Mouse (Mus musculus): Measurements from ENCODE around the gene Gnb4.
A peak's percentile ranks its signal among the peaks of the same experiment; 100 is the strongest.

Gnb4 gene

GRCm38 (mm10) chr3:32614786-32615185 lies 1.6 kb downstream of the Gnb4 start:
- DNase-seq (ENCODE audit: low spot score), result no peak

- no peak for DNase-seq (ENCODE audit: low spot score)
Measured at GRCm38 (mm10) chr3:32611606-32612170, 4.7 kb downstream of the Gnb4 start.

DNA sequence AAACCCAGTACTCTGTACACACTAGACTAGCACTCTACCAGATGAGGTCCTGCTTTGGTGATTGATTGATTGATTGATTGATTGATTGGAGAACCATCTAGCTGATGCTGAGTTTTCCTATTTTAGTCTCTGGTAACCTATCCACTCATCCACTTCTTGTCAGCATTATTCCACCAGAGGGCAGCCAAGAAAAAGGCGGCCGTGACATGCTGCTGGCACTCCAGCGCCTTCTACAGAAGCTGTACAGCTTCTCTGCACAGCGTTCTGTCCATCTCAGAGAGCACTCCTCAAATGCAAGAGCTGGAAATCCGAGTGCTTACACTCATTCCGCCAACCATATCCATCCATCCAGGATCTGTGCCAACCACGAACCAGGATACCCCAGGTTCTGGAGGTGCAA lies 5.8 kb downstream of the Gnb4 start:
- DNase-seq (ENCODE audit: low spot score), result peak; percentile 24

- no peak for DNase-seq (ENCODE audit: low spot score)
Measured at GRCm38 (mm10) chr3:32609233-32609632, 7.2 kb downstream of the Gnb4 start.

DNA sequence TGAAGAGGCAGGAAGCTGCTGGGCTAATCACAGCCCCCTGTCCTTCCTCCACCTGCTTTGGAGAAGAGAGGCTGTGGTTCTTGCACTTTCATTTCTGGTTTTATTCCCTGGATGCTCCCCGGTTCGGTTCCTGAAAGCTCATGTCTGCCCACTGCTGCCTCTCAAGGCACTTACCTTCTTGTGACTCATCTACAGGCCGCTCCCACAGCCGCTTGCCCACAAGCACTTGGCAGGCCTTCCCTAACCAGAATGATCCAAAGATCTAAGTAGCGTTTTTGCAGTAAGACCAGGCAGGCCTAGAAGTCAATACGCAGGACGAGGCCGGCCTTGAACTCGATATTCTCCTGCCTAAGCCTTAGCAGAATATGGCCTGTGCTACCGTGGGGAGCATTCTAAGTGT lies 15.3 kb downstream of the Gnb4 start:
- no peak for DNase-seq (ENCODE audit: low spot score)

DNA sequence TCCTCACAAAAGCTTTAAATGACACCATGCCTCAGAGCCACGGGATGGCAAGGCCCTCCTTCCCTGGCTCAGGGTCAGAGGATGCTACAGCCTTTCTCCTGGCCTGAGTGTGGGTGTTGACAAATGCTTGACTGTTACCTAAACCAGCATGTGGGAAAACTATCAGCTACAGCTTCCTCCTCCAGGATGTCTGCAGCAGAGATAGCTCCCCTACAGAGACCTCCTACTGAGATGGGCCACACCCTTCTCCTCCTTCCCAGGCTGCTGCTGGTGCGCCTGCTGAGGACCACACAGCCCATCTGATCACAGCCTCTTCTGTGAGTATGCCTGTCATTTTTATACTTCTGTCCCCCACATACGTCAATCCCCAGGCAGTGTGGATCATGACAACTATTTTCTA lies 17.1 kb downstream of the Gnb4 start:
- no peak for DNase-seq (ENCODE audit: low spot score)

GRCm38 (mm10) chr3:32595080-32595479 lies 21.3 kb downstream of the Gnb4 start:
- DNase-seq (ENCODE audit: low spot score), result no peak

DNA sequence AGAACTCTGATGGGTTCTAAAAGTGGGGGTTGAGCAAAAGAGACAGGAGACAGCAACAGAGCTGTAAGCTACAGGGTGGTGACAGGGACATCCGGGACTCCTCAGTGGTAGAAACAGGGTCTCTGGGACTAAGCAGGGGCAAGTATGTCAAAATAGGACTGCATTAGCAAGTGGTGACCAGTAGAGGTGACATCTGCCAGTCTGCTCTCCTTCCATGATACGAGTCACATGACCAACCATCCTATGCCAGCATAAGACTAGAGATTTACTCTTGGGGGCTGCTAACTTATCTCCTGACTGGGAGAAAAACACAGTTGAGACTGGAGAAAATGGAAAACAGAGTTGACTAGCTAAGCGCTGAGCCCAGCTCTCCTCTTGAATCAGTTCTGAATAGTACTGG lies 30.1 kb downstream of the Gnb4 start:
- no peak for DNase-seq (ENCODE audit: low spot score)

DNA sequence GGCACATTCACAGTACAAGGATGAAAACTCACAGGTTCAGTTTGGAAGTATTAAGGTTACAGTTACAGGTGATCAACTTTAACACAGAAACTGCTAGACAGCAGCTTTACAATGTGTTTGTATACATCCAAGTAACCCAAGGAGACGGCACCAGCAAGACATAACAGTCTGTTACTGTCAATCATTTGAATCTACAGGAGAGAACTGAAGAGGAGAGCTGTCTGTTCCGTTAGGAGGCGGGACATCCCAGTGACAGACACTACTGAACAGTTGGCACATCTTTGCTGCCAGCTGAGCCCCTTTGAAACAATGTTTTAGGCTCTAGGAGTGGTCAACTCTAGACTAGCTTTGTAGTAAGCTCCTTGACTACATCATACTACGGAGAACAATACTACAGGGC lies 32.9 kb downstream of the Gnb4 start:
- DNase-seq (ENCODE audit: low spot score), result no peak

DNA sequence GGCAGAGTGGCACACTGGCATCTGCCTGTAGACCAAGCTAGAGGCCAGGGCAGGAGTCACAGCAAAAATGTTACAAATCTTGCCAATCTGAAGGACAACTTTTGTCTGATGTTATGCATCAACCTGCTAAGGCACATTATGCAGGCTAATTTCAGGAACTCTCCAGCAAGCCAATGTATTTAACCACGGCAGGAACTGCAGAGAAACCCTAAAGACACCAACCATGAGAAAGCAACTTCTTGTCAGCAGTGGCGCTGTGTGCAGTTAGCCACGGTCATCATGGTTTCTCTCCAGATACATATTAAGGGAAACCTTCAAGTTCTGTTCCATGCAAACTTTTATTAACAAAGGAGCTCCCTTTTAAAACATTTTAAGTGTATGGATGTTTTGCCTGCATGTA lies 34.5 kb downstream of the Gnb4 start:
- DNase-seq (ENCODE audit: low spot score), result no peak

- DNase-seq (ENCODE audit: low spot score), result no peak
Measured at GRCm38 (mm10) chr3:32580738-32581137, 35.6 kb downstream of the Gnb4 start.

DNA sequence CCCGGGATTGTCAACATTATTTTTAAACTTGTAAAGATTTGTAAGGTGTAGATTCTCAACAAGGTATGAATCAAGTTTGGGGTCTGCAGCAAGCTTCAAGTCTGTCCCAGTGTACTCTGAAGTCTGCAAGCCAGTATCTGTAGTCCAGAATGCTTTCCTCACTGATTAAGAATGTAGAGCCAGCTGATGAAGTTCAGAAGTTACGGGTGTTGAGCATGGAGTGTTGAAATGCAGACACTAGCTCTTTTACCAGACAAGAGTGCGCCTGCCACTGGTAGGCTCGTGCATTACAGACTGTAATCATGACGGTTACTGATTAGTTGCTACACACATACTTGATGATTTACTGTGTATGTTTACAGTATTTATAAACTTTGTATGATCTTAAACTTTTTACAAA lies 37.6 kb downstream of the Gnb4 start:
- no peak for DNase-seq (ENCODE audit: low spot score)

GRCm38 (mm10) chr3:32575151-32575550 lies 41.2 kb downstream of the Gnb4 start:
- no peak for DNase-seq (ENCODE audit: low spot score)

- no peak for DNase-seq (ENCODE audit: low spot score)
Measured at GRCm38 (mm10) chr3:32573881-32574280, 42.5 kb downstream of the Gnb4 start.

DNA sequence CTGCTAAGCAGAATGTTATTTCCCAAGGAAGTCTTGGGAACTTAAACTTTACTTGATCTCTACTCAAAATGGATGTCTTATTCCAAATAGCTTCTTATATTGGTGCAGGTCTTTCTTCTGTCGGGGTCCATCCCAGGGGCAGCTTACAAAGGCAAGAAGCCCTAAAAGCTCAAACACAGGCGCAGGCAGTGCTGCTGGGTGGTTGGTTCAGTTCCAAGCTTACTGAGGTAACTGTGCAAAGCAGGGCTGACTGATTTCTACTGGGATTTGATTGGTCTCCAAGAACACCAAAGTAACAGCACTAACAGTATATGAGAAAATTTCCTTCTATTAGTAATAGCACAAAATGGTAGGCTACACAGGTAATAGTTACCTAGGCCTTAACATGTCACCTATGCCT lies 43.3 kb downstream of the Gnb4 start:
- no peak for DNase-seq (ENCODE audit: low spot score)

- no peak for DNase-seq (ENCODE audit: low spot score)
Measured at GRCm38 (mm10) chr3:32563401-32563800, 53.0 kb downstream of the Gnb4 start.

GRCm38 (mm10) chr3:32553061-32553460 lies 63.3 kb downstream of the Gnb4 start:
- DNase-seq (ENCODE audit: low spot score), result no peak

- no peak for DNase-seq (ENCODE audit: low spot score)
Measured at GRCm38 (mm10) chr3:32538091-32538490, 78.3 kb downstream of the Gnb4 start.

- DNase-seq (ENCODE audit: low spot score), result no peak
Measured at GRCm38 (mm10) chr3:32537556-32537955, 78.8 kb downstream of the Gnb4 start.

GRCm38 (mm10) chr3:32535692-32536091 lies 80.7 kb downstream of the Gnb4 start:
- DNase-seq (ENCODE audit: low spot score), result no peak

Measured in urinary bladder, postnatal 25 days (tissue).